Mouse (Mus musculus) lung, embryonic 15.5 days (tissue): ENCODE measurements around the gene Hsf4. TPM values are rescaled to one million over a fixed set of nuclear protein-coding genes. Genes with fewer than 3 reads are reported as not detected.

ENCODE experiments used
- ATAC-seq: fragments of 200-750 bp; cut with Nextera tagmentation; 2 replicates; pipeline ENCODE4 v1.8.0; 2017; ENCODE audit warnings: moderate number of reproducible peaks, borderline replicate concordance; ENCODE audit not compliant: low FRiP score, low TSS enrichment; ENCODE audit errors: extremely low read depth
- H3K27ac ChIP-seq: fragments of 300-500 bp; sonication (generic); 2 replicates; pipeline ENCODE4 v1.5.1; 2015; ENCODE audit warnings: moderate library complexity, mild to moderate bottlenecking, inconsistent platforms
- H3K27me3 ChIP-seq: fragments of 300-500 bp; sonication (generic); 2 replicates; pipeline ENCODE4 v1.6.1; 2015; ENCODE audit warnings: inconsistent platforms
- H3K36me3 ChIP-seq: fragments of 300-500 bp; sonication (generic); 2 replicates; pipeline ENCODE4 v1.6.1; 2015; ENCODE audit warnings: inconsistent platforms
- H3K4me1 ChIP-seq: fragments of 300-500 bp; sonication (generic); 2 replicates; pipeline ENCODE4 v1.6.1; 2015; ENCODE audit warnings: inconsistent platforms
- H3K4me2 ChIP-seq: fragments of 300-500 bp; sonication (generic); 2 replicates; pipeline ENCODE4 v1.6.1; 2015; ENCODE audit warnings: inconsistent platforms, mild to moderate bottlenecking, moderate library complexity
- H3K4me3 ChIP-seq: fragments of 300-500 bp; sonication (generic); 2 replicates; pipeline ENCODE4 v1.5.1; 2015; ENCODE audit warnings: mild to moderate bottlenecking, inconsistent platforms
- H3K9ac ChIP-seq: fragments of 300-500 bp; sonication (generic); 2 replicates; pipeline ENCODE4 v1.6.1; 2015; ENCODE audit warnings: inconsistent platforms
- H3K9me3 ChIP-seq: fragments of 300-500 bp; sonication (generic); 2 replicates; pipeline ENCODE4 v1.6.1; 2016; ENCODE audit warnings: inconsistent platforms
- WGBS: fragments of 180-500 bp; shearing (Covaris S2); methylation state at CpG from one replicate; pipeline ENCODE4 v1.1.7; 2015; 5-methylcytosine and 5-hydroxymethylcytosine counted together
- polyA plus RNA-seq: library from polyadenylated mRNA; unstranded; fragments of >200 nt; fragmentation: Nextera tagmentation; extraction: Ambion mirVana; gene quantifications from 2 replicates; pipeline ENCODE4 v1.2.1, GENCODE M21; 2015

Hsf4 gene
- polyA plus RNA-seq, 1 experiment from 2014 or later, result 0.61 TPM

- peaks cover 57% of the 10 kb centered on the region for H3K27me3 ChIP-seq
- peak overlapping the region; percentile 73 for H3K4me3 ChIP-seq
- H3K27ac ChIP-seq, result no peak overlapping the region
- H3K4me2 ChIP-seq, result peak overlapping the region; percentile 93
- H3K36me3 ChIP-seq, result no peaks in the 10 kb centered on the region
- ATAC-seq, result no peak
- no peaks in the 10 kb centered on the region for H3K9me3 ChIP-seq
- 41% methylated on average over 16 of the region's 16 CpGs for WGBS
- no peak overlapping the region for H3K9ac ChIP-seq
- peaks cover 48% of the 10 kb centered on the region for H3K4me1 ChIP-seq
These were observed 6.2 kb upstream of the Hsf4 start for GRCm38 (mm10) chr8:105263244-105263912.

GRCm38 (mm10) chr8:105264024-105264982, 5.3 kb upstream of the Hsf4 start, which contains the start of the genes Tradd and Fbxl8:
TSS of gene Tradd (minus strand) at chr8:105264609.
TSS of gene Fbxl8 (plus strand) at chr8:105264648.
- under 1% methylated on average over 54 of the region's 54 CpGs for WGBS
- Histone ChIP-seq H3K27me3 (peaks cover 57% of the 10 kb centered on the region), H3K9ac (peak within 1 kb of the TSS; percentile 51)

GRCm38 (mm10) chr8:105265128-105265527, 4.5 kb upstream of the Hsf4 start:
- Histone ChIP-seq H3K4me2 (peak overlapping the region; percentile 93), H3K9me3 (no peaks in the 10 kb centered on the region), H3K27ac (no peak overlapping the region), H3K4me1 (peaks cover 50% of the 10 kb centered on the region), H3K27me3 (peaks cover 57% of the 10 kb centered on the region), H3K36me3 (no peaks in the 10 kb centered on the region), H3K4me3 (peak overlapping the region; percentile 73), H3K9ac (peak overlapping the region; percentile 51; the same call in 1 of the 2 replicates)
- WGBS, result 8% methylated on average over 10 of the region's 10 CpGs
- no peak for ATAC-seq

More at GRCm38 (mm10) chr8:105264024-105264982, 5.3 kb upstream of the Hsf4 start, which contains the start of the genes Tradd and Fbxl8:
- ATAC-seq, result peak; percentile 70
- peaks cover 50% of the 10 kb centered on the region for H3K4me1 ChIP-seq
- no peaks in the 10 kb centered on the region for H3K36me3 ChIP-seq
- no peaks in the 10 kb centered on the region for H3K9me3 ChIP-seq
- peak within 1 kb of the TSS; percentile 93 for H3K4me2 ChIP-seq
- peak within 1 kb of the TSS; percentile 73 for H3K4me3 ChIP-seq
- H3K27ac ChIP-seq, result no peak within 1 kb of the TSS

DNA sequence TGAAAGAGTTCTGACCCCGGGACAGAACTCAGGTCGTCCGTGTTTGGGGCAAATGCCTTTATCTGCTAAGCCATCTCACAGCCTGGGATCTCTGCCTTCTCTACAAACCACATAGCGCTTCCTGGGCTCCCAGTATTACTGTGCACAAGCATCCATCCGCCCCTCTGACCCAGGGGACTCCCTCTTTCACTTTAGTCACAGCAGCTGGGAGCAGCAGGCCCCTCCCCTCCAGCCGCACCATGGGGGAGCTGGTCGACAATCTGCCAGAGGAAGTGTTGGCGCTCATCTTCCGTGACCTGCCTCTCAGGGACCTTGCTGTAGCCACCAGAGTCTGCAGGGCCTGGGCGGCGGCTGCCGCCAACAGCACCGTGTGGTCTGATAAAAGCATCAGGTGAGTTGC, 2.8 kb upstream of the Hsf4 start:
- H3K9ac ChIP-seq, result no peak overlapping the region
- peaks cover 54% of the 10 kb centered on the region for H3K4me1 ChIP-seq
- WGBS, result 33% methylated on average over 13 of the region's 13 CpGs
- no peak overlapping the region for H3K4me2 ChIP-seq
- no peaks in the 10 kb centered on the region for H3K36me3 ChIP-seq
- peaks cover 62% of the 10 kb centered on the region for H3K27me3 ChIP-seq
- H3K9me3 ChIP-seq, result no peaks in the 10 kb centered on the region
- no peak overlapping the region for H3K27ac ChIP-seq
- ATAC-seq, result no peak
- H3K4me3 ChIP-seq, result no peak overlapping the region

GRCm38 (mm10) chr8:105268342-105269074, 1.1 kb upstream of the Hsf4 start:
- ATAC-seq, result peak; percentile 32; the same call in 1 of the 2 replicates
- H3K4me1 ChIP-seq, result peaks cover 49% of the 10 kb centered on the region
- no peaks in the 10 kb centered on the region for H3K9me3 ChIP-seq
- H3K27me3 ChIP-seq, result peaks cover 70% of the 10 kb centered on the region
- no peak overlapping the region for H3K27ac ChIP-seq
- WGBS, result 1% methylated on average over 65 of the region's 65 CpGs
- H3K4me2 ChIP-seq, result peak overlapping the region; percentile 91
- H3K9ac ChIP-seq, result peak overlapping the region; percentile 28
- peak overlapping the region; percentile 45 for H3K4me3 ChIP-seq
- H3K36me3 ChIP-seq, result no peaks in the 10 kb centered on the region

GRCm38 (mm10) chr8:105269075-105269458, 534 bp upstream of the Hsf4 start:
- peaks cover 74% of the 10 kb centered on the region for H3K27me3 ChIP-seq
- peak overlapping the region; percentile 28; the same call in 1 of the 2 replicates for H3K9ac ChIP-seq
- peak overlapping the region; percentile 91 for H3K4me2 ChIP-seq
- H3K9me3 ChIP-seq, result no peaks in the 10 kb centered on the region
- peak overlapping the region; percentile 45 for H3K4me3 ChIP-seq
- H3K27ac ChIP-seq, result no peak overlapping the region
- 3% methylated on average over 10 of the region's 10 CpGs for WGBS
- H3K36me3 ChIP-seq, result no peaks in the 10 kb centered on the region
- H3K4me1 ChIP-seq, result peaks cover 45% of the 10 kb centered on the region
- ATAC-seq, result peak; percentile 16; the same call in 1 of the 2 replicates

DNA sequence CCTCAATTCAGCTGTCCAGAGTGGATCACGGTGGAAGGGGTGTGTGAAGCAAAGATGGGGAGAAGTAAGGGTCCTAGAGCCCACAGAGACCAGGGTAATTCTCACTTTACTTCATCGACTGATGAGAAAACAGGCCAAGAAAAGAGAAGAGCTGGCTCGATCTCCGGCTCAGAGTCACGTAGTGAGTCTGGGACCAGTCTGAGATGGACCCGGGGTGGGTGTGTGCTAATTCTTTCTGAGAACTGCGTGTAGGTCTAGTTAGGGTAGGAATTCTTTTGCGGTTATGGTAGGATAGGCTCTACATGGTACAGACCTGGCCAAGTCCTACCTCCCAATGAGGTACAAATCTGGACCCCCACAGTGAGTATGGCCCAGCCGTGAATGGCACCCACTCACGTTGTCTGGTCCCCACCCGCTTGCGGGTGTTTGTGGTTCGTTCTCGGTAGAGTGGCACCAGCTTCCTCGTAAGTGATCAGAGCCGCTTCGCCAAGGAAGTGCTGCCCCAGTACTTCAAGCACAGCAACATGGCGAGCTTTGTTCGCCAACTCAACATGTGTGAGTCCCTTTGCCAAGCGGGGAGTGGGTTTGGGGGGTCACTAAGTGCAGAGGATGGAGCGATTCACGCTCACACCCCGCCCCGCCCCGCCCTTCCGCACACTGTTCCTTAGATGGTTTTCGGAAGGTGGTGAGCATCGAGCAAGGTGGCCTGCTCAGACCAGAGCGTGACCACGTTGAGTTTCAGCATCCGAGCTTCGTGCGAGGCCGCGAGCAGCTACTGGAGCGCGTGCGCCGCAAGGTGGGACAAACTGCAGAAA, 707 bp downstream of the Hsf4 start:
- no peaks in the 10 kb centered on the region for H3K36me3 ChIP-seq
- 6% methylated on average over 39 of the region's 39 CpGs for WGBS
- peaks cover 39% of the 10 kb centered on the region for H3K4me1 ChIP-seq
- peak overlapping the region; percentile 28 for H3K9ac ChIP-seq
- H3K4me2 ChIP-seq, result peak overlapping the region; percentile 91
- ATAC-seq, result no peak
- H3K27ac ChIP-seq, result no peak overlapping the region
- no peaks in the 10 kb centered on the region for H3K9me3 ChIP-seq
- H3K4me3 ChIP-seq, result peak overlapping the region; percentile 45
- H3K27me3 ChIP-seq, result peaks cover 86% of the 10 kb centered on the region

GRCm38 (mm10) chr8:105270916-105271186, 1.2 kb downstream of the Hsf4 start:
- Histone ChIP-seq H3K27me3 (peaks cover 92% of the 10 kb centered on the region), H3K9ac (no peak overlapping the region), H3K4me2 (peak overlapping the region; percentile 91), H3K36me3 (no peaks in the 10 kb centered on the region), H3K4me3 (0 out of 2 replicates have a peak overlapping the region, but pooled peaks have one; percentile 2), H3K4me1 (peaks cover 43% of the 10 kb centered on the region), H3K9me3 (no peaks in the 10 kb centered on the region), H3K27ac (no peak overlapping the region)
- 7% methylated on average over 11 of the region's 11 CpGs for WGBS
- no peak for ATAC-seq

DNA sequence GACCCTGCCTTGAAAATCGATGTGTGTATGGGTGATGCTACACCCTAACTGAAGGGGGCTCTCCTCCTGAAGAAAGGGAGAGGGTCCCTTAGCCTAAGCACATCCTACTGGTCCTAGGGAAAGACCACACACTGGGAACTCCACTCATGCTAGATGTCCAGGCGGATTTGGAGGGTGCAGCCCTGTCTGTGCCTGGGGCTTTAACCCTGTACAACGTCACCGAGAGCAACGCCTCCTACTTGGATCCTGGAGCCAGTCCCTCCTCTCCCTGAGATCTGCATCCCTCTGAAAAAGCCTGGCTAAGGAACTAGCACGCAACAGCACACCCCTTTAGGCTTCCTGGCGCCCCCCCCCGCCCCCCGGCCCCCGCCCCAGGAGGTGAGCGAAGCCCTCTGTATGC, 5.8 kb downstream of the Hsf4 start:
- H3K4me3 ChIP-seq, result no peak overlapping the region
- no peaks in the 10 kb centered on the region for H3K36me3 ChIP-seq
- peak overlapping the region; percentile 82; the same call in 1 of the 2 replicates for H3K4me2 ChIP-seq
- peaks cover 96% of the 10 kb centered on the region for H3K27me3 ChIP-seq
- H3K9me3 ChIP-seq, result no peaks in the 10 kb centered on the region
- no peak overlapping the region for H3K9ac ChIP-seq
- H3K4me1 ChIP-seq, result peaks cover 33% of the 10 kb centered on the region
- 11% methylated on average over 11 of the region's 11 CpGs for WGBS
- H3K27ac ChIP-seq, result no peak overlapping the region
- no peak for ATAC-seq

DNA sequence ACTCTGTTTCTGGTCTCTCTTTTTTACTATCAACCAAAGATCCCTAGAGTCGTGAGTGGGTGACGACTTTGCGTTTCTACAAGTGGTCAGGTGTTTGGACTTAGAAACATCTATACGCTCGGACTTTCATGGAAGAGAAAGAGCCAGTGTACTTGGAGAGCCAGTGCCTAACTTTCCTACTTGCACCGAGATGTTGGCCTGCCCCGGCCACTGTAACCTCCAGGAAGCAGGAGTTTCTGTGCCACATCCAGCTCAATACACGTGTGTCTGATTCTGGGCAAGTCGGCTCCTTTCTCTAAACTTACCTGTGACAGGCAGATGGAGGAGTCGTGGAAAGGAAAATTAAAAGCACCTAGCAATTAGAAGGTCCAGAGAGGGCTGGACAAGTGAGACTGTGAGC, 6.2 kb downstream of the Hsf4 start, which contains the start of gene Nol3:
TSS of gene Nol3 (plus strand) at position 301 of the 400 bp plus-strand sequence.
- Histone ChIP-seq H3K4me1 (peaks cover 28% of the 10 kb centered on the region), H3K9me3 (no peaks in the 10 kb centered on the region), H3K27me3 (peaks cover 94% of the 10 kb centered on the region), H3K4me3 (peak within 1 kb of the TSS; percentile 41), H3K36me3 (no peaks in the 10 kb centered on the region), H3K27ac (no peak within 1 kb of the TSS), H3K9ac (peak within 1 kb of the TSS; percentile 16; the same call in 1 of the 2 replicates), H3K4me2 (peak within 1 kb of the TSS; percentile 82)
- ATAC-seq, result no peak
- WGBS, result 7% methylated on average over 10 of the region's 10 CpGs
